8 mouse cellular contexts compared by ENCODE assay signal in genomic region chr12:12942364-12943050, GRCm38 (mm10). TPM values are rescaled to one million over a fixed set of nuclear protein-coding genes. Genes with fewer than 3 reads are reported as not detected.
DNase-seq lines count a peak whose midpoint lies in the region; ATAC-seq lines count a peak whose summit lies in the region.

No protein-coding gene starts in this region.

- peak overlapping the region; percentile 78 for H3K27ac ChIP-seq in embryonic facial prominence, embryonic 14.5 days (replicated peaks; ENCODE audit: low read depth, low read length)
- H3K27ac ChIP-seq in heart, embryonic 10.5 days = peak overlapping the region; percentile 97
- H3K27ac ChIP-seq in kidney, embryonic 14.5 days (ENCODE audit: low read depth, low read length) = peak overlapping the region; percentile 85
- H3K27ac ChIP-seq in limb, embryonic 15.5 days = peak overlapping the region; percentile 81
- H3K27ac ChIP-seq in midbrain, embryonic 16.5 days (ENCODE audit: low read length) = peak overlapping the region; percentile 97

- H3K9ac ChIP-seq in embryonic facial prominence, embryonic 14.5 days (ENCODE audit: low read depth, low read length) = peak overlapping the region; percentile 82
- H3K9ac ChIP-seq in kidney, embryonic 14.5 days (ENCODE audit: low read depth, low read length) = peak overlapping the region; percentile 84
- H3K9ac ChIP-seq in limb, embryonic 15.5 days = peak overlapping the region; percentile 37; the same call in 1 of the 2 replicates
- peak overlapping the region; percentile 94 for H3K9ac ChIP-seq in midbrain, embryonic 16.5 days (ENCODE audit: low read depth, low read length)

- H3K36me3 ChIP-seq in erythroblast, embryonic 14.5 days (ENCODE audit: control insufficient read depth) = no peaks in the 10 kb centered on the region
- peaks cover 2% of the 10 kb centered on the region; the same call in 1 of the 2 replicates for H3K36me3 ChIP-seq in embryonic facial prominence, embryonic 14.5 days (ENCODE audit: control insufficient read depth, insufficient read depth, low read length)
- peaks cover 19% of the 10 kb centered on the region for H3K36me3 ChIP-seq in heart, embryonic 10.5 days
- peaks cover 10% of the 10 kb centered on the region for H3K36me3 ChIP-seq in kidney, embryonic 14.5 days (ENCODE audit: control insufficient read depth, insufficient read depth, low read length)
- H3K36me3 ChIP-seq in limb, embryonic 15.5 days = no peaks in the 10 kb centered on the region
- no peaks in the 10 kb centered on the region; the same call in 1 of the 2 replicates for H3K36me3 ChIP-seq in midbrain, embryonic 16.5 days (ENCODE audit: control insufficient read depth, insufficient read depth, low read length)

- peaks cover 6% of the 10 kb centered on the region; the same call in 1 of the 2 replicates for H3K9me3 ChIP-seq in erythroblast, embryonic 14.5 days (ENCODE audit: control insufficient read depth, low read length)
- no peaks in the 10 kb centered on the region for H3K9me3 ChIP-seq in embryonic facial prominence, embryonic 14.5 days (ENCODE audit: control insufficient read depth, low read length)
- no peaks in the 10 kb centered on the region for H3K9me3 ChIP-seq in heart, embryonic 10.5 days
- no peaks in the 10 kb centered on the region for H3K9me3 ChIP-seq in kidney, embryonic 14.5 days (ENCODE audit: control insufficient read depth, low read length)
- no peaks in the 10 kb centered on the region for H3K9me3 ChIP-seq in limb, embryonic 15.5 days
- H3K9me3 ChIP-seq in midbrain, embryonic 16.5 days (replicated peaks; ENCODE audit: control insufficient read depth, low read length, poor library complexity, severe bottlenecking) = no peaks in the 10 kb centered on the region

- H3K4me1 ChIP-seq in erythroblast, embryonic 14.5 days (ENCODE audit: control insufficient read depth) = peaks cover 9% of the 10 kb centered on the region; the same call in 1 of the 2 replicates
- H3K4me1 ChIP-seq in embryonic facial prominence, embryonic 14.5 days (ENCODE audit: control insufficient read depth, insufficient read depth, low read length) = peaks cover 13% of the 10 kb centered on the region; the same call in 1 of the 2 replicates
- H3K4me1 ChIP-seq in heart, embryonic 10.5 days = peaks cover 30% of the 10 kb centered on the region
- H3K4me1 ChIP-seq in kidney, embryonic 14.5 days (ENCODE audit: control insufficient read depth, insufficient read depth, low read length) = peaks cover 10% of the 10 kb centered on the region; the same call in 1 of the 2 replicates
- peaks cover 42% of the 10 kb centered on the region for H3K4me1 ChIP-seq in limb, embryonic 15.5 days
- H3K4me1 ChIP-seq in midbrain, embryonic 16.5 days (ENCODE audit: control insufficient read depth, insufficient read depth, low read length) = peaks cover 4% of the 10 kb centered on the region

- peak overlapping the region; percentile 93 for H3K4me2 ChIP-seq in embryonic facial prominence, embryonic 14.5 days (ENCODE audit: low read depth, low read length)
- H3K4me2 ChIP-seq in kidney, embryonic 14.5 days (replicated peaks; ENCODE audit: low read depth, low read length) = peak overlapping the region; percentile 83
- peak overlapping the region; percentile 96 for H3K4me2 ChIP-seq in limb, embryonic 15.5 days
- H3K4me2 ChIP-seq in midbrain, embryonic 16.5 days (ENCODE audit: low read length) = peak overlapping the region; percentile 90

- peak; percentile 97 for DNase-seq in embryonic facial prominence, embryonic 14.5 days (ENCODE audit: low spot score)
- peak; percentile 91 for DNase-seq in heart, embryonic 10.5 days (ENCODE audit: low spot score)
- DNase-seq in spleen, postnatal 14 days (ENCODE audit: low spot score in 2 of 2) = peak; percentile 42 to 57

- peak overlapping the region; percentile 59 for H3K4me3 ChIP-seq in erythroblast, embryonic 14.5 days (replicated peaks)
- H3K4me3 ChIP-seq in embryonic facial prominence, embryonic 14.5 days (ENCODE audit: low read depth, low read length) = peak overlapping the region; percentile 75
- peak overlapping the region; percentile 85 for H3K4me3 ChIP-seq in heart, embryonic 10.5 days
- peak overlapping the region; percentile 83 for H3K4me3 ChIP-seq in kidney, embryonic 14.5 days (ENCODE audit: low read length)
- H3K4me3 ChIP-seq in limb, embryonic 15.5 days = peak overlapping the region; percentile 70
- peak overlapping the region; percentile 73 for H3K4me3 ChIP-seq in midbrain, embryonic 16.5 days (ENCODE audit: low read depth, low read length)

- H3K27me3 ChIP-seq in erythroblast, embryonic 14.5 days (ENCODE audit: control insufficient read depth) = peaks cover 73% of the 10 kb centered on the region
- peaks cover 4% of the 10 kb centered on the region; the same call in 1 of the 2 replicates for H3K27me3 ChIP-seq in embryonic facial prominence, embryonic 14.5 days (replicated peaks; ENCODE audit: control insufficient read depth, insufficient read depth, low read length)
- no peaks in the 10 kb centered on the region for H3K27me3 ChIP-seq in heart, embryonic 10.5 days (ENCODE audit: insufficient read depth, poor library complexity, severe bottlenecking)
- no peaks in the 10 kb centered on the region for H3K27me3 ChIP-seq in kidney, embryonic 14.5 days (ENCODE audit: control insufficient read depth, insufficient read depth, low read length)
- H3K27me3 ChIP-seq in limb, embryonic 15.5 days = peaks cover 7% of the 10 kb centered on the region; the same call in 1 of the 2 replicates
- H3K27me3 ChIP-seq in midbrain, embryonic 16.5 days (ENCODE audit: control insufficient read depth, insufficient read depth, low read depth, low read length) = no peaks in the 10 kb centered on the region

- WGBS in embryonic facial prominence, embryonic 14.5 days = under 1% methylated on average over 43 of the region's 47 CpGs
- WGBS in heart, embryonic 10.5 days = 1% methylated on average over 47 of the region's 47 CpGs
- under 1% methylated on average over 47 of the region's 47 CpGs for WGBS in kidney, embryonic 14.5 days
- under 1% methylated on average over 47 of the region's 47 CpGs for WGBS in limb, embryonic 15.5 days
- WGBS in midbrain, embryonic 16.5 days = under 1% methylated on average over 47 of the region's 47 CpGs

- no peak for ATAC-seq in erythroblast, adult 5-6 weeks (replicated peaks; ENCODE audit: low FRiP score, poor library complexity, severe bottlenecking)
- peak; percentile 68 for ATAC-seq in embryonic facial prominence, embryonic 14.5 days (ENCODE audit: low read depth)
- peak; percentile 76 for ATAC-seq in kidney, embryonic 14.5 days (ENCODE audit: low FRiP score, low TSS enrichment)
- peak; percentile 50 for ATAC-seq in limb, embryonic 15.5 days (ENCODE audit: insufficient number of reproducible peaks, low FRiP score, low TSS enrichment, low read depth)
- peak; percentile 79 for ATAC-seq in midbrain, embryonic 16.5 days

RNA-seq across cellular contexts. Expression of gene Mycn, which starts 0.8 kb away (rescaled TPM):
- 0.02 TPM in 1 of 2 replicates, not detected in the other for polyA plus RNA-seq in erythroblast, embryonic 14.5 days (2012)
- total RNA-seq in erythroblast, adult 5-6 weeks (2015; ENCODE audit: low replicate concordance) = not detected in 2 replicates
- 0.56 TPM in 1 of 2 replicates, not detected in the other for total RNA-seq in erythroblast, adult 5-6 weeks (2017; ENCODE audit: low replicate concordance)
- 17.0 and 23.4 TPM in 2 replicates for polyA plus RNA-seq in embryonic facial prominence, embryonic 14.5 days (2014; fragmentation: Nextera tagmentation; extraction: Ambion mirVana)
- 89.4 and 93.9 TPM in 2 replicates for polyA plus RNA-seq in heart, embryonic 10.5 days (2016; fragmentation: Nextera tagmentation; extraction: Ambion mirVana)
- 88.2 and 104 TPM in 2 replicates for polyA plus RNA-seq in kidney, embryonic 14.5 days (2014; fragmentation: Nextera tagmentation; extraction: Ambion mirVana)
- polyA plus RNA-seq in limb, embryonic 15.5 days (2015; fragmentation: Nextera tagmentation; extraction: Ambion mirVana) = 25.2 and 25.3 TPM in 2 replicates
- 56.2 and 66.4 TPM in 2 replicates for polyA plus RNA-seq in midbrain, embryonic 16.5 days (2015; fragmentation: Nextera tagmentation; extraction: Ambion mirVana)

Comparison
In these comparisons a context has a peak if more than half of its experiments do, and no peak if none do; other contexts are left out.
1. H3K9ac ChIP-seq: peak in every context shown above with its lines; median percentile 94 in midbrain, embryonic 16.5 days; 84 in kidney, embryonic 14.5 days; 82 in embryonic facial prominence, embryonic 14.5 days; 37 in limb, embryonic 15.5 days.
2. RNA of gene Mycn, which starts 0.8 kb away (polyA plus RNA-seq): 88.2 to 104 TPM in kidney, embryonic 14.5 days, 89.4 to 93.9 TPM in heart, embryonic 10.5 days, 56.2 to 66.4 TPM in midbrain, embryonic 16.5 days, 25.2 to 25.3 TPM in limb, embryonic 15.5 days and 17.0 to 23.4 TPM in embryonic facial prominence, embryonic 14.5 days; 0.02 TPM in erythroblast, embryonic 14.5 days; every median in the first group is over 10 times any median in the second.
3. Peak in every context shown above with its lines, with median percentiles within 50 percentile points of each other: H3K4me3 ChIP-seq, DNase-seq, H3K27ac ChIP-seq and H3K4me2 ChIP-seq.